Mouse (Mus musculus) bone marrow macrophage, adult 2 months (primary cell): ENCODE measurements at regions not wholly inside any gene's neighbourhood (a gene's known extent, or its start where the extent isn't known, plus 50 kb on each side); places are given as distances from the start of the nearest gene placed in this dataset.

Experiments used
- CTCF ChIP-seq: IDR thresholded peaks from 2 replicates; pipeline ENCODE4 v1.5.1; 2012; ENCODE audit warnings: low read depth, mild to moderate bottlenecking, low read length, moderate library complexity
- POLR2A ChIP-seq: IDR thresholded peaks from 2 replicates; pipeline ENCODE4 v1.6.1; 2012; ENCODE audit warnings: mild to moderate bottlenecking, low read depth, low read length, borderline replicate concordance

GRCm38 (mm10) chr3:143384357-143384756 is 502.6 kb upstream of the Pkn2 start:
- TF ChIP-seq CTCF (no peak), POLR2A (no peak)
